Mouse (Mus musculus) CH12.LX (cell line): ENCODE measurements at regions not wholly inside any gene's neighbourhood (a gene's known extent, or its start where the extent isn't known, plus 50 kb on each side); places are given as distances from the start of the nearest gene placed in this dataset.

ENCODE experiments used
- CTCF ChIP-seq, 2 experiments: IDR thresholded peaks in 1 of 2; conservative IDR thresholded peaks in 1 of 2; 2 replicates each; pipeline ENCODE4 v1.5.1; 2011 to 2012; ENCODE audit warnings: low read depth in 2 of 2, low read length in 2 of 2, improper control_type of control experiment in 1 of 2, inconsistent platforms in 1 of 2, mild to moderate bottlenecking in 1 of 2, moderate library complexity in 1 of 2
- ETS1 ChIP-seq: conservative IDR thresholded peaks from 2 replicates; pipeline ENCODE4 v1.6.1; 2012; ENCODE audit warnings: low read depth, mild to moderate bottlenecking, inconsistent platforms, low read length, improper control_type of control experiment, moderate library complexity
- MAFK ChIP-seq: IDR thresholded peaks from 2 replicates; pipeline ENCODE4 v1.6.1; 2011; ENCODE audit warnings: low read length, improper control_type of control experiment; ENCODE audit not compliant: insufficient replicate concordance
- MAX ChIP-seq: IDR thresholded peaks from 2 replicates; pipeline ENCODE4 v1.6.1; 2011; ENCODE audit warnings: low read length, improper control_type of control experiment
- MYC ChIP-seq: IDR thresholded peaks from 2 replicates; pipeline ENCODE4 v1.6.1; 2011; ENCODE audit warnings: low read depth, mild to moderate bottlenecking, improper control_type of control experiment, low read length
- POLR2A ChIP-seq: IDR thresholded peaks from 2 replicates; pipeline ENCODE4 v1.6.1; 2011; ENCODE audit warnings: low read depth, mild to moderate bottlenecking, improper control_type of control experiment, low read length
- ZKSCAN1 ChIP-seq: IDR thresholded peaks from 2 replicates; pipeline ENCODE4 v1.6.1; 2012; ENCODE audit warnings: low read depth, inconsistent platforms, low read length, improper control_type of control experiment, borderline replicate concordance
- ZNF384 ChIP-seq: IDR thresholded peaks from 2 replicates; pipeline ENCODE4 v1.6.1; 2012; ENCODE audit warnings: low read depth, low read length, improper control_type of control experiment, inconsistent platforms

DNA sequence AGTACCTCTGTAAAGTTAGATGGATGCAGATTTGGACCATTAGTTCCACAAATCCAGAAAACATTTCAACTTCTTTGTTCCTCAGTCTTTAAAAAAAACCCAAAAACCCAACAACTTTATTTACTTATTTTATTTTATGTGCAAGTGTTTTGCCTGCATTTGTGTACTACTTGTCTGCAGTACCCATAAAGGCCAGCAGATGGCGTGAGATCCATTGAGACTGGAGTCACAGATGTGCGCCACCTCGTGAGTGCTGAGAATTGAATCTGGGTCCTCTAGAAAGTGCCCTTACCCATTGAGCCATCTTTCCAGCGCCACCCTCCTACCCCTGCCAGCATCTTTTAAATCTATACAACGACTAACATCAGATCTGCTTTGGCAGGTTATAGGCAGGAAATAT, 53.0 kb downstream of the Gm12689 start:
- TF ChIP-seq POLR2A, result no peak
- no peak for TF ChIP-seq CTCF (conservative IDR thresholded peaks at IDR 0.05 in 1 of 2, IDR thresholded peaks at IDR 0.05 in 1 of 2; ENCODE audit: low read depth in 2 of 2, low read length in 2 of 2)
- TF ChIP-seq ZKSCAN1, result no peak
- no peak for TF ChIP-seq MAX
- TF ChIP-seq MYC, result no peak
- TF ChIP-seq ETS1, result no peak
- TF ChIP-seq ZNF384, result no peak
- TF ChIP-seq MAFK, result no peak
